Mouse (Mus musculus): Measurements from ENCODE around the gene Pcf11. TPM values are rescaled to one million over a fixed set of nuclear protein-coding genes. Genes with fewer than 3 reads are reported as not detected.

The Pcf11 gene
- polyA plus RNA-seq (2015; fragmentation: Nextera tagmentation; extraction: Ambion mirVana), result 17.9 and 19.7 TPM in 2 replicates

- Histone ChIP-seq H3K27ac (replicated peaks) (peak within 1 kb of the TSS; percentile 98), H3K9ac (replicated peaks) (peak within 1 kb of the TSS; percentile 91), H3K4me3 (replicated peaks) (peak within 1 kb of the TSS; percentile 78), H3K27me3 (replicated peaks) (no peaks in the 10 kb centered on the region), H3K36me3 (no peaks in the 10 kb centered on the region), H3K9me3 (replicated peaks) (no peaks in the 10 kb centered on the region), H3K4me1 (peaks cover 22% of the 10 kb centered on the region), H3K4me2 (peak within 1 kb of the TSS; percentile 81)
- peak; percentile 98 for ATAC-seq (ENCODE audit: low FRiP score)
- under 1% methylated on average over 85 of the region's 88 CpGs for WGBS
These were observed at the start of gene Pcf11 for GRCm38 (mm10) chr7:92669507-92670471. TSS of gene Pcf11 (minus strand) at chr7:92669934.

GRCm38 (mm10) chr7:92715055-92715454, 45.3 kb upstream of the Pcf11 start:
- H3K27me3 ChIP-seq (replicated peaks), result no peaks in the 10 kb centered on the region
- no peak for ATAC-seq (ENCODE audit: low FRiP score)
- H3K4me2 ChIP-seq, result no peak overlapping the region
- H3K9me3 ChIP-seq (replicated peaks), result no peaks in the 10 kb centered on the region
- no peak overlapping the region for H3K27ac ChIP-seq (replicated peaks)
- H3K36me3 ChIP-seq, result no peaks in the 10 kb centered on the region
- H3K9ac ChIP-seq (replicated peaks), result no peak overlapping the region
- no peaks in the 10 kb centered on the region for H3K4me1 ChIP-seq
- WGBS, result 85% methylated on average over 1 of the region's 1 CpGs
- no peak overlapping the region for H3K4me3 ChIP-seq (replicated peaks)

- 94% methylated on average over 3 of the region's 3 CpGs for WGBS
- Histone ChIP-seq H3K27ac (replicated peaks) (no peak overlapping the region), H3K27me3 (replicated peaks) (no peaks in the 10 kb centered on the region), H3K4me1 (peaks cover 4% of the 10 kb centered on the region; the same call in 1 of the 2 replicates), H3K9ac (replicated peaks) (no peak overlapping the region), H3K36me3 (no peaks in the 10 kb centered on the region), H3K4me2 (no peak overlapping the region), H3K4me3 (replicated peaks) (no peak overlapping the region), H3K9me3 (replicated peaks) (no peaks in the 10 kb centered on the region)
- no peak for ATAC-seq (ENCODE audit: low FRiP score)
These were observed 41.9 kb upstream of the Pcf11 start for GRCm38 (mm10) chr7:92711593-92711992.

- Histone ChIP-seq H3K9ac (replicated peaks) (no peak overlapping the region), H3K27me3 (replicated peaks) (no peaks in the 10 kb centered on the region), H3K36me3 (no peaks in the 10 kb centered on the region), H3K4me3 (replicated peaks) (no peak overlapping the region), H3K9me3 (replicated peaks) (no peaks in the 10 kb centered on the region), H3K4me2 (no peak overlapping the region), H3K27ac (replicated peaks) (no peak overlapping the region), H3K4me1 (peaks cover 9% of the 10 kb centered on the region; the same call in 1 of the 2 replicates)
- WGBS, result 21% methylated on average over 2 of the region's 2 CpGs
- no peak for ATAC-seq (ENCODE audit: low FRiP score)
These were observed 39.8 kb upstream of the Pcf11 start for GRCm38 (mm10) chr7:92709573-92709972.

GRCm38 (mm10) chr7:92706711-92707110, 37.0 kb upstream of the Pcf11 start:
- H3K27ac ChIP-seq (replicated peaks), result no peak overlapping the region
- H3K9me3 ChIP-seq (replicated peaks), result no peaks in the 10 kb centered on the region
- H3K4me3 ChIP-seq (replicated peaks), result no peak overlapping the region
- H3K4me2 ChIP-seq, result peak overlapping the region; percentile 17
- 51% methylated on average over 12 of the region's 12 CpGs for WGBS
- H3K4me1 ChIP-seq, result peaks cover 9% of the 10 kb centered on the region; the same call in 1 of the 2 replicates
- ATAC-seq (ENCODE audit: low FRiP score), result 0 out of 2 replicates have a peak, but pooled peaks have one; percentile 38
- no peaks in the 10 kb centered on the region for H3K36me3 ChIP-seq
- no peaks in the 10 kb centered on the region for H3K27me3 ChIP-seq (replicated peaks)
- H3K9ac ChIP-seq (replicated peaks), result no peak overlapping the region

- Histone ChIP-seq H3K27ac (replicated peaks) (no peak overlapping the region), H3K4me2 (no peak overlapping the region), H3K4me3 (replicated peaks) (no peak overlapping the region), H3K27me3 (replicated peaks) (no peaks in the 10 kb centered on the region), H3K9me3 (replicated peaks) (no peaks in the 10 kb centered on the region), H3K9ac (replicated peaks) (no peak overlapping the region), H3K36me3 (no peaks in the 10 kb centered on the region), H3K4me1 (peaks cover 9% of the 10 kb centered on the region; the same call in 1 of the 2 replicates)
- 76% methylated on average over 2 of the region's 2 CpGs for WGBS
- ATAC-seq (ENCODE audit: low FRiP score), result no peak
These were observed 35.8 kb upstream of the Pcf11 start for GRCm38 (mm10) chr7:92705534-92705933.

GRCm38 (mm10) chr7:92703661-92704060, 33.9 kb upstream of the Pcf11 start:
- Histone ChIP-seq H3K9me3 (replicated peaks) (no peaks in the 10 kb centered on the region), H3K27me3 (replicated peaks) (no peaks in the 10 kb centered on the region), H3K9ac (replicated peaks) (no peak overlapping the region), H3K4me2 (no peak overlapping the region), H3K36me3 (no peaks in the 10 kb centered on the region), H3K27ac (replicated peaks) (no peak overlapping the region), H3K4me3 (replicated peaks) (no peak overlapping the region), H3K4me1 (peaks cover 7% of the 10 kb centered on the region; the same call in 1 of the 2 replicates)
- WGBS, result 82% methylated on average over 1 of the region's 1 CpGs
- no peak for ATAC-seq (ENCODE audit: low FRiP score)

- H3K4me3 ChIP-seq (replicated peaks), result no peak overlapping the region
- no peak for ATAC-seq (ENCODE audit: low FRiP score)
- no peaks in the 10 kb centered on the region for H3K36me3 ChIP-seq
- no peaks in the 10 kb centered on the region for H3K9me3 ChIP-seq (replicated peaks)
- H3K27ac ChIP-seq (replicated peaks), result no peak overlapping the region
- H3K4me1 ChIP-seq, result no peaks in the 10 kb centered on the region
- 77% methylated on average over 5 of the region's 5 CpGs for WGBS
- no peak overlapping the region for H3K9ac ChIP-seq (replicated peaks)
- no peak overlapping the region for H3K4me2 ChIP-seq
- H3K27me3 ChIP-seq (replicated peaks), result no peaks in the 10 kb centered on the region
These were observed 29.0 kb upstream of the Pcf11 start for GRCm38 (mm10) chr7:92698770-92699169.

- no peak overlapping the region for H3K9ac ChIP-seq (replicated peaks)
- no peak overlapping the region for H3K4me3 ChIP-seq (replicated peaks)
- no peak overlapping the region for H3K27ac ChIP-seq (replicated peaks)
- H3K4me2 ChIP-seq, result no peak overlapping the region
- H3K9me3 ChIP-seq (replicated peaks), result no peaks in the 10 kb centered on the region
- H3K36me3 ChIP-seq, result no peaks in the 10 kb centered on the region
- no peaks in the 10 kb centered on the region for H3K4me1 ChIP-seq
- H3K27me3 ChIP-seq (replicated peaks), result no peaks in the 10 kb centered on the region
- WGBS, result 53% methylated on average over 3 of the region's 3 CpGs
- no peak for ATAC-seq (ENCODE audit: low FRiP score)
These were observed 26.7 kb upstream of the Pcf11 start for GRCm38 (mm10) chr7:92696395-92696794.

- Histone ChIP-seq H3K27me3 (replicated peaks) (no peaks in the 10 kb centered on the region), H3K9ac (replicated peaks) (no peak overlapping the region), H3K4me1 (no peaks in the 10 kb centered on the region), H3K4me3 (replicated peaks) (no peak overlapping the region), H3K4me2 (no peak overlapping the region), H3K36me3 (no peaks in the 10 kb centered on the region), H3K9me3 (replicated peaks) (no peaks in the 10 kb centered on the region), H3K27ac (replicated peaks) (no peak overlapping the region)
- WGBS, result 75% methylated on average over 2 of the region's 2 CpGs
- ATAC-seq (ENCODE audit: low FRiP score), result no peak
These were observed 19.4 kb upstream of the Pcf11 start for GRCm38 (mm10) chr7:92689101-92689500.

GRCm38 (mm10) chr7:92688299-92688669, 18.6 kb upstream of the Pcf11 start:
- no peak overlapping the region for H3K4me3 ChIP-seq (replicated peaks)
- H3K4me1 ChIP-seq, result no peaks in the 10 kb centered on the region
- H3K36me3 ChIP-seq, result no peaks in the 10 kb centered on the region
- H3K9ac ChIP-seq (replicated peaks), result no peak overlapping the region
- ATAC-seq (ENCODE audit: low FRiP score), result no peak
- H3K27ac ChIP-seq (replicated peaks), result no peak overlapping the region
- H3K27me3 ChIP-seq (replicated peaks), result no peaks in the 10 kb centered on the region
- H3K9me3 ChIP-seq (replicated peaks), result no peaks in the 10 kb centered on the region
- H3K4me2 ChIP-seq, result no peak overlapping the region
- 52% methylated on average over 2 of the region's 2 CpGs for WGBS
